Mouse (Mus musculus): ENCODE measurements around the gene Stk10. TPM values are rescaled to one million over a fixed set of nuclear protein-coding genes. Genes with fewer than 3 reads are reported as not detected.
A peak's percentile ranks its signal among the peaks of the same experiment; 100 is the strongest.

Stk10 gene
- total RNA-seq, 2 experiments from 2014 or later, result 2.0 to 2.5 TPM

DNA sequence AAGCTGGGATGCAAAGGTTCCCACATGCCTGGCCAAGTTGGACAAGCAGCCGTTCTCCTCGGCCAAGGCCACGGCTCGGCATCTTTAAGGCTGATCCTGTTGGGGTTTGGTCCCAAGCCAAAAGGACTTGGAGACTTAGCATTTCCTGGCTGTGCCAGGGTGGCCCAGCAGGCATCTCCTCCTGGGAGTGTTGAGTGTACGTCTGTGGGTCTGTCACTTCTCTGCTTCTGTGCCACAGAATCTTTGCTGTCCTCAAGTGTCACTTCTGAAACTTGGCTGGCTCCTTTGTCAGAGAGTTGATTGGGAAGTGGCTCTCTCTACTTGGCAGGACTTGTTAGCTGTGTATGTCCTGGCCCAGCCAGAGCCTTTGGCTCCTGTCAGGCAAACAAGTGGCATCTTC lies 13.4 kb downstream of the Stk10 start:
- peak in 1 of 2 experiments; percentile 54 for DNase-seq
- intact Hi-C loops (cut with DNase I), result no loop called here

DNA sequence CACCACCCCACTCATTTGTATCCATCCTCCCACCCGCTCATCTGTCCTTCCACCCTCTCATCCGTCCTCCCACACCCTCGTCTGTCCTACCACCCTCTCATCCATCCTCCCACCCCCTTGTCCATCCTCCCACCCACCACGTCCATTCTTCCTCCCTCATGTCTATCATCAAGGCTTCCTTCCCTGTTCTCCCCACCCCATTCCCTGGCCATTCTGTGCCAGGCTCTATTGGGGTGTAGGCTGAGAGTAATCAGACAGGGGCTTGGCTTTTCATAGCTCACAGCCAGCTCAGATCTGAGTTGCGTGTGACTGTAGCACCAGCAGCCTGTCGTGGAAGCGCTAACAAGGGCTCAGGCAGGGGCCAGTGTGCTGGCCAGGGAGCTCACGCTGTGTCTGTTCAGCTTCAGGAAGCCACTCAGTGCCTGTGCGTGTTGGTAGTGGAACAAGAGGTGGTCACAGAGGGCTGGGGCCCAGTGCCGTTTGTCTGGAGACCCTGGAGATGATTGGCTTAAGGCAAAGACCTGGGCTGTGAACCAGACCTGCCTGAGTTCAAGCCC lies 14.4 kb downstream of the Stk10 start:
- intact Hi-C loops (cut with DNase I), result no loop called here
- DNase-seq, result no peak

DNA sequence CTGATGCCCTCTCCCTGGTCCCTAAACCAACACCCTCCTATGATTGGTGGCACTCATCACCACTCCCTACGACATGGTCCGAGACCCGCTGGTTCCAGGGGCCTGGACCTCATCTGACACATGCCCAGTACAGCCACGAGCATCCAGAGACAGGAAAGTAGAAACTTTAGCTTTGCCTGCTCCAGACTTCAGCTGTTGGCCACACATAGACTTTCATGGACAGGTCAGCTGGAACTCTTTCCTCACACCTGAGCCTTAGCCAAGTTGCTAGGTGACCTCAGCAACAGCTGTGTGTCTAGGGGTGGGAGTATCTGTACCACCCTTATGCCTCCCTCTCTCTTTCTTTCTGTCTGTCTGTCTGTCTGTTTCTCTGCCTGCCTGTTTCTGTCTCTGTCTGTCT lies 15.1 kb downstream of the Stk10 start:
- intact Hi-C loops (cut with DNase I), result no loop called here
- DNase-seq, result no peak

DNA sequence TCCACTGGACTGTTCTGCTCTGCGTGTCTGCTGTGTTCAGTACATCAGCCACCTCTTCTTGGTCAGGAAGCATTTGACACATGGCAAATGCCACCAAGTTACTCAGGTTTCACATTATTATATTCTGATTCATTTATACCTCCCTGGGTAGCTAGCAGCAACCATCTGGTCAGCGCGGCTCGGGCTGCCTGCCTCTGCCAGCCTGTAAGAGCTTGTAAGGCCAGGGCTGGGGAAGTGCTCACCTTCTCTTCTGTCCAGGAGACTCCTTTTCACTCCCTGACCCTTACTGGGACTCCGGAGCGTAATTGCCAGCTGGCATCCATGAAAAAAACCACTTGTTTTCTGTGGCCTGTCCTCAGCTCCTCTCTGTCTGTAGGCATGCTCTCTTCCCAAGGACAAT lies 16.1 kb downstream of the Stk10 start:
- DNase-seq, result no peak
- intact Hi-C loops (cut with DNase I), result no loop called here

DNA sequence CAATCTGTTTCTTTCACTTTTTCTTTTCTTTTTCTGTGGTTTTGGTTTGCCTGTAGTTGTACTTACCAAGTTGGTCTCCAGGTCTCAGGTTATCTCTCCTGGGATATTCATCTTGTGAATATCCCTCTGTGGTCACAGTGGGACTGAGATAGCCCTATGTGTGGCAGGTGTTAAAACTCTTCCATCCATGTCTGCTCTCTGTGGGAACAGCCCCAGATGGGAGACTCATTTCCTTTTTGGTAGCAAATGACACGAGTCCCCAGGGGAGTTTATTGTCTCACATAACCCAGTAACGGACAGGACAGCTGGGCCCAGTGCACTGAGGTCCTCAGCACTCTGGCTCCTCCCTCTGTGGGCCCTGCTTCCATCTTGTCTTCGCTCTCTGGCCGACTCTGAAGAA lies 17.0 kb downstream of the Stk10 start:
- intact Hi-C loops (cut with DNase I), result no loop called here
- no peak for DNase-seq

DNA sequence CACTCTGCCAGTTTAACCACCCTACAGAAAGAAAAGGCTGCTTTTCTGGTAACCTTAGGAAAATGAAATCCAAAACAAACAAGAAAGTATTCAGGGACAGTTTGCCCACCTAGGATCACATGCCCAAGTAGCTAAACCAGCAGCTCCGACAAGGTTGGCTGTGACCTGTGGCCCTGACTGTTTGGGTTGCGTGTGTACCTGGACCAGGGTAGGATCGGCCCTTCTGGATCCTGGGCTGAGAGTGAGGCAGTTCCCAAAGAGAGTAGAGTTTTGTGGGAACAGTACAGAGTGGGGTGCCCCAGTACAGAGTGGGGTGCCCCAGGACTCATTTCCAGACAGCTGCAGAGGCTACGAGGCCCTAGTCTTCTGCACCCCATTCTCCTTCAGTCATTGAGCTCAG lies 18.0 kb downstream of the Stk10 start:
- intact Hi-C loops (cut with DNase I), result no loop called here

DNA sequence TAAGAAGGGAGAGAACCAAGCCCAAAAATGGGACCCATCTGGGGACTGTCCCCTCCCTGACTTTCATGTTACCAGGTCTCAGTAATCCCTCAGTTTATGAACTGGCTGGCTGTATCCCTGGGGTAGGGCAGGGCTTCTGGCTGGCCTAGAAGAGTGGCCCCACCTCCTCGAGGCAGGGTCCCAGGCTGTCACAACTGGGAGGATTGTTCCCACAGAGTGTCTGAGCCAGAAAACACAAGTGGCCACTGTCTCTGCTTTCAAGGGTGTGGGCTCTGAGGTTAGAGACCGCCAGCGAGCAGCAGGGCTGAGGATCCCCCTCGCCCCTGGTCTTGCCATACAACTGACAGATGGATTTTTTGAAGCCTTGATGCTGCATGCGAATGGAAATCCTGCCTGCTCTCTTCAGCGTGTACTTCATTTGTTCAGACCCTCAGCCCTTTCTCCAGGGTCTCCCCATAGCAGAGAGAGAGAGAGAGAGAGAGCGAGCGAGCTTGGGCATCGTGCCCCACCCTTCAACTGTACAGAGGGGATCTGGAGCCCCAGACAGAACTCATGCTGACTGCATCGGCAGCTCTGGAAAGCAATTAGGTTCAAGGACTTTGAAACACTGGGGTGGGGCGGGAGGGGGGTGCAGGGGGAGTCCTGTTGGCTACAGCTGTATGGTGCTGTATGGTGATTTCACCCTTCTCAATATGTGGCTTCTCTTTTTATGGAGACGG lies 18.6 kb downstream of the Stk10 start:
- intact Hi-C loops (cut with DNase I), result no loop called here
- no peak for DNase-seq

More for the DNA sequence above, 18.0 kb downstream of the Stk10 start:
- no peak for DNase-seq

DNA sequence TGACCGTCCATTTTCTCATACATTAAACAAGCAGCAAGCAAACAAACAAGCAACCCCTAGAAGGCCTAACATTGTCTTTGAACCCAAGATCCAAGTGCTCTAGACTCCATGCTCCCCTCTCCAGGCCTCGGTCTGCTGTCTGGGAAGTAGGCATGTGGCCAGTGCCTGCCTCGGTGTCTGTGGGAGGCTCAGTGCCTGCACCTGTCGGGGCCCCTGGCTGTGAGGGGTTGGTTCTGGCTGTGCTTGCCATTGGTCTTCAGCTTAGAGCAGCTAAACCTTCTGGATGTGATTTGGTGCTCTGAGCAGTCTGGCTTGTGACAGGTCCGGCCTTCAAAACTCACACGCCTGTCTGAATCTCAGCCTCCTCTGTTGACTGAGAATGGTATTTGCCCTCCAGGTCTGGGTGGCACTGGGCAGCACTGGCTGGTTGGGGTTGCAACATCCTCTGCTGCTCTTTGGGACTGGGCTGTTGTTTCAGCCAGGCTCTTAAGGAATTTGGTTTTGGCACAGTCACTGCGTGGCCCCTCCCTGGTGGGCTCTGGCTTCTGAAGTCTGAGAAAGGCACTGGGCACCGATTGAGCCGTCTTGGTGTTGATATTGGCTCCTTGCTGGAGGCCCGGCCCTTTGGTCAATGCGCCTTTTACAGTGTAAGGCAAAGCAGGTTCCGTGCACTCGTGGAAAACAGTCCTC lies 19.4 kb downstream of the Stk10 start:
- intact Hi-C loops (cut with DNase I), result no loop called here
- no peak for DNase-seq

DNA sequence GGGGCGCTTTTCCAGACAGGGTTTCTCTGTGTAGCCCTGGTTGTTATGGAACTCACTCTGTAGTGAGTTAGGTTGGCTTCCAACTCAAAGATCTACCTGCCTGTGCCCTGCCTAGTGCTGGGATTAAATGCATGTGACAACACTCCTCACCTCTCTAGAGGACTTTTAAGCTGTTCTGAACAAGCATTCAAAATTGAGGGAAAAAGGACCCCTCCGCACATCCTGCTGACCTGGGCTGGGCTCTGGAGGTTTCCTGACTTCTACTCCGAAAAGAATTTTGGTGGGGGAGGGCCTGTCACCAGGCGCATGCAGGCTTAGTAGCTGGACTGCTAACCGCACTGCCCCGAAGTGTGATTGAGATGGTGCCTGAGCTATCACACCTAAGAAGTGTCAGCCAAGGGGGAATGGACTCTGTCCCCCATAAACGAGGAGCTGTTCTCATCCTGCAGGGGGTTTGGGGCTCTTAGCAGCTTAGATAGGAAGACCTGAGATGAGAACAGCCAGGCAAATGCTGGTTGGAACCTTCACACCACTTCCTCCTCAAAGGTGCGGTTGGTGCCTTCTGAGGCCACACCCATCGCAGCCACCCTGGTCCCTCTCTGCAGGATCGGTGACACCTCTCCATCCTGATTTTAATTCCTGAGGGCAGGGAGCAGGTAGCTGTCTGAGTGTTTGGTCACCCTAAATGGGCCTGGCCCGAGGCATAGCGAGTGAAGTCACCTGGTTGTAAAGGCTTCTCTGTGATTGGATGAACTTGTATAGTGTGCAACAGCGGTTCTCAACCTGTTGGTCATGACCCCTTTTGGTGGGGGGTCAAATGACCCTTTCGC lies 20.4 kb downstream of the Stk10 start:
- no peak for DNase-seq

DNA sequence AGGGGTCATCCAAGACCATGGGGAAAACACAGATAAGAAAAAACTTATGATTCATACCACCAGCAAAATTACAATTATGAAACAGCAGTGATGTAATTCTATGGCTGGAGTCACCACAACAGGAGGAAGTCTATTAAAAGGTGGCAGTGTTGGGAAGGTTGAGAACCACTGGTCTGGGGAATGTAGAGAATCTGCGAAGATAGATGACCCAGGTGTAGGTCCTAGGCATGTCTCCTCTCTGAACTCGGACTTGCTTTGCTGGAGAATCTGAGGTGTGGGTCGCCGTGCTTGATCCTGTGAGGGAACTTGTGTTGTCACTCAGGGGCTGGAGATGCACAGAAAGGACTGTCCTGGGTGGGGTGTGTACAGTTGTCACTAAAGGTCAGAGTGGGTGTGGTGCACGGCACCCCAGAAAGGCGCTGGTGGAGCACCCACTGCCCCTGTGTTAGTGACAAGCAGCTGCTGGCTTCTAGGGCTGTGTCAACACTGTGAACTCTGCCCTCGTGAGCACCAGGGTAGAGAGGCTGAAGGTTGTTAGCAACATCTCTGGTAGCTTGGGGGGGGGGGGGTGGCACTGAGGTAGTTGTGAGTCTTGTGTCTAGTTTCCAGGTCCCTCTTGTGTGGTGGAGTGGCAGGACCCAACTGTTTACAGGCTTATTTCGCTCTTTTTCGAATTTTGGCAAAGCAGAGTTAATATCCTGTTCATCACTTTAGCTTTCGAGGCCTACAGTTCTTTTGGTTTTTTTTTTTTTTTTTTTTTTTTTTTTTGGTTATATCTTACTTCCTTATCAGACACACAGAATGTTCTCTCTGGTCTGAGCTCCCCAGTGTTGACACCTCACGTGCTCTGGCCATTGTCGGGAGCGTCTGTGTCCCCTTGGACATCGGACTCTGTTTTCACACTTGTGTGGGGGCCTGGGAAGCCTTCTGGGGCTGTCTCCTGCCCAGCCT lies 21.3 kb downstream of the Stk10 start:
- intact Hi-C loops (cut with DNase I), result no loop called here

More for the DNA sequence above, 20.4 kb downstream of the Stk10 start:
- intact Hi-C loops (cut with DNase I), result no loop called here

DNA sequence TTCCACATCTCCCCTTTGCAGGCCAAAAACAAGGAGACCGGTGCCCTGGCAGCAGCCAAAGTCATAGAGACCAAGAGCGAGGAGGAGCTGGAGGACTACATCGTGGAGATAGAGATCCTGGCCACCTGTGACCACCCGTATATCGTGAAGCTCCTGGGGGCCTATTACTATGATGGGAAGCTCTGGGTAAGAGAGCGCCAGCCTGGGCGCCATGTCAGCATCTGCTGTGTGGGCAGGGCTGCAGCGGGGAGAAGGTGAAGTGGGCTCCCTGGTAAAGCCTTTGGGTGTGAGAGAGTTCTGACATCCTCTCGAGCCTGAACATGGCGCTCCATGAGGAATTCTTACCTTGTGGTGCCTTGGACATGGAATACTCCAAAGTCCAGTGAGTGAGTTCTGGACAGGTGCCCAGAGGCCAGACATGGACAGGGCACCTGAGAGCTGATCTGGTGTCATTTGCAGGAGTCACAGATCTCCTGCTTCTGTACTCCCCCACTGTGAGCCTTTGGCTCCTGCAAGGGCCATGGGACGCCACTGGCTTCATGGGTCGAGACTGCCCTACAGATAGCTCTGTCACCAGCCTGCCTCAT lies 22.1 kb downstream of the Stk10 start:
- no peak for DNase-seq
- intact Hi-C loops (cut with DNase I), result no loop called here

More for the DNA sequence above, 21.3 kb downstream of the Stk10 start:
- DNase-seq, result no peak

DNA sequence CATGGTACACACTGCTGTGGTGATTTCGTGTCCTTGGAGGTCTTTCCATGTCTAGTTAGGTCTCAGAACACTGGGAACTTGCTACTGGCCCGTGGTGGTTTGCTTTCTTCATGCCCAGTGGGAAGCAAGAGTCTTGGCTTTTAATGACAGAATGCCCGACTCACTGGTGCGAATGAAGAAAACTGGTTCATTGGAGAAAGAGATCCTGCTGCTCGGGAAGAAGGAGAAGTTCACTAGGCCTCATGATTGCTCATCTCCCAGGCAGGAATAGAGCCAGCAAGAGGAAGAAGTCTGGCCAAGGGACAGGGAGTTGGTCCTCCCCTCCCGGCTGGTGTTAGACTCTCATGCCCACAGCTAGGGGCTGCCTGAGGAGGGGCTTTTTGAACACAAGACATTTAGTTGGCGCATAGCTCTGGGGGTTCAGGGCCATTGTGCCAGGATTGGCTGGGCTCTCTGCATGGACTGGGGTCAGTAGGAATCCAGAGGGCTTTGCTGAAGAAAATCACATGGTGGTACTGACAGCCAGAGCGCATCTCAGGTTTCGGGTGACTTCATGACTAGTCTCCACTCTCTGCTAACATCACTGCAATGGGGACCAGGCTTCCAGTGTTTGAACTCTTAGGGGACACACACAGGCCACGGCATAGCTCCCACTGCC lies 23.4 kb downstream of the Stk10 start:
- DNase-seq, result no peak
- intact Hi-C loops (cut with DNase I), result no loop called here

DNA sequence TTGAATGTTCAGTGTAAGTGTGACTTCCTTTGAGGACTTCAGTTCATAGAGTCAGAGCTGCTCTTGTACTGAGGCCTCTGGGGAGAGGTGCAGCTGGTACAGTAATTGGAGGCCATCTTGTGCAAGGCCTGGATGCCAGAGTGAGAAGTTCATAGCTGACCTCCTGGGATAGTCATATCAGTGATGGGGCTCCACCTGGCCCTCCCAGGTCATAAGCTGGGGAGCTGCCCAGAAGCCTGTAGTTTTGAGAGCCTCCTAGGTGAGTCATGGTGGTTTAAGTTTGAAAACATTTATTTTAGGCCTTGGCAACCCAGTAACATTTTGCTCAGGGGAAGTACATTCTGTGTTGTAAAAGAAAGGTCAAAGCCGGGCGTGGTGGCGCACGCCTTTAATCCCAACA lies 24.9 kb downstream of the Stk10 start:
- no peak for DNase-seq
- intact Hi-C loops (cut with DNase I), result no loop called here

DNA sequence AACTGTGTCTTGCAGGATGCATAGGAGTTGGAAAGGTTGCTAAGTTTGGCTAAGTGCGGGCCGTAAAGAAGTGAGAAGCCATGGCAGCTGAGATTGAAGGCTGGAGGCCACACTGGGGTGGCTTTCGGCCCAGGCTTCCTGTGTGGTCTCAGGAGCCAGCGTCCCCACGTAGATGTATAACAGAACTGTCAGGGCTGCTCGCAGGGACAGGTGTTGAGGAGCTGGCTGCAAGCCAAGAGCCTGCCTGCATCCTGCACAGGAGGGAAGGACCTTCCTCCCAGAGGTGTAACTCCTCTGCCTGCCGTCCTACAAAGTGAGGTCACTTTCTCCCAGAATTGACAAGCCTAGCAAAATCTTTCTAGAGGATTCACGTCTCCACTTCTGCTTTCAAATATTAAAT lies 25.6 kb downstream of the Stk10 start:
- intact Hi-C loops (cut with DNase I), result no loop called here
- DNase-seq, result no peak

DNA sequence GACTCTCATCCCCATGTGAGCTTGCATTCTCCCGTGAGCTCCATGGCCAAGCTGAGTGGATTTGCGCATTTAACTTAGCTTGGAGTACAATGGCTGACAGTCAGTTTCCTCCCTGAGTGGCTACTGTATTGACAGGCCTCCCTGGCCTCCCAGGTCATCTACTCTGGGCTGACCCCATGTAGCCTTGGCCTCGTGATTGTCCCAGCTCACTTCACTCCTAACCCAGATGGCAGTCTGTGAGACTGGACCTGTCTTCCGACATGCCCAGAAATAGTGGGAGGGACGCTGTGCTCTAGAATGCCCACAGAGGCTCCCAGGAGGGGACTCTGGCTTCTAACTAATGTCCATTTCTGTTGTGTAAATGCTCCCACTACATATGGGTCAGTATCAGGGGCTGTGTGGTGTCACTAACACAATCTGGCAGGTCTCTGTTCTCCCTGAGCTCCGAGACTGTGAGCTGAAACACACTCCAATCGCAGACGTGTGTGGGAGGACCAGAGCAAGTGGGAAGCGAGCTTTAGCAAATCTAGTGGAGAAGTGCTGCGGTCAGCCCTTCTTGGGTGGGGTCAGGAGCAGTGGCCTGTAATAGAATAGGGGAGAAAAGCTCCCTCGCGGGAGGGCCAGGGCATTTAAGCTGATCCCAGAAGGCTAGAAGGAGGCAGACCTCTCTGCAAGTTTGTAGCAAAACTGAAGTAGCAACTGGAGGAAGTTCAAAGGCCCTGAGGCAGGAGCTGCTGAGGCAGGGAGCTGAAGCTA lies 27.1 kb downstream of the Stk10 start:
- no peak for DNase-seq
- intact Hi-C loops (cut with DNase I), result no loop called here

DNA sequence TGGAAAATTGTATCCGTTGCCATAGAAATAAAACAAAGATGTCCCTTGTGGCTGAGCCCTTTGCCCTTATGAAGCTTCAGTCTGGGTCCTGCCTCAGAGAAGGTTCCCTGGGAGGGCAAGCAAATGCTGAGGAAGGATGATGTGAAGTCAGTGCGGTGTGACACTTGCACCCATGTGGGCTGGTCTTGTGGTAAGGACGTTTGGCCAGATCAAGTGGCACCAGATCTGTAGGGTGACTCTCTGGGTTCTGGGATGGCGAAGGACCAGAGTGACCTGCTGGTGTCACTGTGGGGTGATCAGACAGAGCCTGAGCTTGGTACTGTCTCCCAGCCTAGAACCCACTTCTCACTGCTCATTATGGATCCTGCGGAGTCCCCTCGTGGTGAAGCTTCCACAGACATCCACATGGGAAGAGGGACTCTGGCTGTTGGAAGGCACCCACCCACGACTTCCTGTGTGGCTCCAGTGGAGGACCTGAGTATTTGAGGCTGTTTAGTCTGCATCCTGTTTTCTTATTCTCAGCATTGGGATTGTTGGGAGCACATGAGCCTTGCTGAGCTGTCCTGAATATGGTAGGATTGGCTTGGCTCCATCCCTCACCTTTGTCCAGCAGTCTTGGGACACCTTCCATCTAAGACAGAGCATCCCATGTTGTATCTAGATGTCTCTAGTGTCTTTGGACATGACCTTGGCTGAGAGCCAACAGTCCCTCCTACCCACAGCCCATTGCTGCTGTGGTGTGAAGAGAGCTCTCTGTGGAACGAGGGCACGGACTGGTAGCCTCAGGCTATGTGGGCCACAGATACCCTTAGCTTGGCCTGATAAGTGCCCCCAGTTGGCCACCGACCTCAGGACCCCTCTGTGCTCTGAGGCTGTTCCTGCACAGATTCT lies 28.6 kb downstream of the Stk10 start:
- no peak for DNase-seq
- intact Hi-C loops (cut with DNase I), result no loop called here

DNA sequence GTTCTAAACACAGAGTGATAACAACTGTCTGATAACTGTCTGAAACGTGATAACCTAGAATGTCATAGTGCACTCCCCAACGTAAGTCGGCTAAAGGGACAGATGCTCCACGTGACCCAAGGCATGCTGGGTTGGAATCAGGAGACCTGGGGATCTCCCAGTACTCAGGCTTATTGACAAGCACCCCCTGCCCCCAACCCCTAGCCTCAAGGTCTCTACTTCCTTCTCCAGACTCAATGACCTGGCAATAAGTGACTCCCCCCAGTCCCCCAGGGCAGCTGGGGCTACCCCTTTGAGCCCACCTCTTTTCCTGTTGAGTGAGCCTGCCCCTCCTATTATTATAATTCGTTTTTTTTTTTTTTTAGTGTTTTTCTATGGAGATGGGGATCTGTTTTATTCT lies 29.6 kb downstream of the Stk10 start:
- intact Hi-C loops (cut with DNase I), result no loop called here

More for the DNA sequence above, 29.6 kb downstream of the Stk10 start:
- no peak for DNase-seq
